Mouse (Mus musculus) bone marrow, adult 2 months (tissue): Measurements from ENCODE around the gene Sdhaf3. TPM values are rescaled to one million over a fixed set of nuclear protein-coding genes. Genes with fewer than 3 reads are reported as not detected.

Source experiments
- H3K27ac ChIP-seq: fragments of 200-500 bp; 2 replicates; pipeline ENCODE4 v1.5.1; 2012; ENCODE audit warnings: low read depth, mild to moderate bottlenecking, control low read depth, inconsistent platforms, low read length; ENCODE audit not compliant: control insufficient read depth, poor library complexity, insufficient read depth
- H3K4me1 ChIP-seq: fragments of 200-500 bp; 2 replicates; pipeline ENCODE4 v1.6.1; 2011; ENCODE audit warnings: low read length; ENCODE audit not compliant: control insufficient read depth, insufficient read depth
- H3K4me3 ChIP-seq: fragments of 200-500 bp; replicated peaks from 2 replicates; pipeline ENCODE3; 2011; ENCODE audit warnings: mild to moderate bottlenecking, low read depth, low read length, control low read depth; ENCODE audit not compliant: control insufficient read depth
- CTCF ChIP-seq: fragments of 200-500 bp; IDR thresholded peaks from 2 replicates; pipeline ENCODE4 v1.5.1; 2011; ENCODE audit warnings: low read length, control low read depth; ENCODE audit not compliant: control insufficient read depth, insufficient read depth
- POLR2A ChIP-seq: fragments of 200-500 bp; IDR thresholded peaks from 2 replicates; pipeline ENCODE4 v1.6.1; 2011; ENCODE audit warnings: low read depth, mild to moderate bottlenecking, control low read depth, low read length, borderline replicate concordance; ENCODE audit not compliant: control insufficient read depth
- WGBS: fragments of 180-500 bp; shearing (Covaris S2); methylation state at CpG from one replicate; pipeline ENCODE4 v1.1.7; 2018; 5-methylcytosine and 5-hydroxymethylcytosine counted together
- polyA plus RNA-seq: library from polyadenylated mRNA; stranded (reverse); fragments of >200 nt; gene quantifications from 2 replicates; pipeline ENCODE4 v1.2.4, GENCODE M21; 2011; ENCODE audit warnings: low replicate concordance; ENCODE audit not compliant: missing spikeins, insufficient read depth, insufficient read length

Sdhaf3 gene
- polyA plus RNA-seq, 1 experiment, result 4.1 TPM

GRCm38 (mm10) chr6:7004005-7004404 lies 48.2 kb downstream of the Sdhaf3 start:
- H3K4me3 ChIP-seq, result no peak overlapping the region
- 59% methylated on average over 2 of the region's 2 CpGs for WGBS
- no peak for TF ChIP-seq POLR2A
- no peak for TF ChIP-seq CTCF
- no peaks in the 10 kb centered on the region for H3K4me1 ChIP-seq
- H3K27ac ChIP-seq, result no peak overlapping the region

- no peak overlapping the region for H3K27ac ChIP-seq
- 83% methylated on average over 6 of the region's 6 CpGs for WGBS
- H3K4me3 ChIP-seq, result no peak overlapping the region
- TF ChIP-seq POLR2A, result no peak
- no peak for TF ChIP-seq CTCF
- no peaks in the 10 kb centered on the region for H3K4me1 ChIP-seq
Observed at GRCm38 (mm10) chr6:7038087-7038486, 82.3 kb downstream of the Sdhaf3 start.

GRCm38 (mm10) chr6:7038835-7039234 lies 83.0 kb downstream of the Sdhaf3 start:
- WGBS, result 83% methylated on average over 5 of the region's 5 CpGs
- H3K27ac ChIP-seq, result no peak overlapping the region

GRCm38 (mm10) chr6:7041912-7042311 lies 86.1 kb downstream of the Sdhaf3 start:
- Histone ChIP-seq H3K4me3 (no peak overlapping the region), H3K27ac (no peak overlapping the region), H3K4me1 (no peaks in the 10 kb centered on the region)
- WGBS, result 65% methylated on average over 1 of the region's 1 CpGs
- no peak for TF ChIP-seq CTCF
- TF ChIP-seq POLR2A, result no peak

More at GRCm38 (mm10) chr6:7038835-7039234, 83.0 kb downstream of the Sdhaf3 start:
- no peak for TF ChIP-seq POLR2A
- no peak for TF ChIP-seq CTCF
- no peaks in the 10 kb centered on the region for H3K4me1 ChIP-seq
- no peak overlapping the region for H3K4me3 ChIP-seq

GRCm38 (mm10) chr6:7062819-7063218 lies 107.0 kb downstream of the Sdhaf3 start:
- H3K4me1 ChIP-seq, result no peaks in the 10 kb centered on the region
- no peak overlapping the region for H3K4me3 ChIP-seq
- no peak overlapping the region for H3K27ac ChIP-seq
- TF ChIP-seq POLR2A, result no peak
- no peak for TF ChIP-seq CTCF
- 88% methylated on average over 3 of the region's 3 CpGs for WGBS

GRCm38 (mm10) chr6:7068782-7069181 lies 113.0 kb downstream of the Sdhaf3 start:
- Histone ChIP-seq H3K4me3 (no peak overlapping the region), H3K27ac (no peak overlapping the region), H3K4me1 (no peaks in the 10 kb centered on the region)
- TF ChIP-seq CTCF (no peak), POLR2A (no peak)
- 67% methylated on average over 3 of the region's 3 CpGs for WGBS

GRCm38 (mm10) chr6:7069463-7069862 lies 113.7 kb downstream of the Sdhaf3 start:
- Histone ChIP-seq H3K4me3 (no peak overlapping the region), H3K4me1 (no peaks in the 10 kb centered on the region), H3K27ac (no peak overlapping the region)
- TF ChIP-seq POLR2A (no peak), CTCF (no peak)
- WGBS, result 77% methylated on average over 2 of the region's 2 CpGs

GRCm38 (mm10) chr6:7082054-7082453 lies 126.2 kb downstream of the Sdhaf3 start:
- 71% methylated on average over 3 of the region's 3 CpGs for WGBS
- TF ChIP-seq POLR2A, result no peak
- TF ChIP-seq CTCF, result no peak
- H3K4me1 ChIP-seq, result no peaks in the 10 kb centered on the region
- H3K27ac ChIP-seq, result no peak overlapping the region
- H3K4me3 ChIP-seq, result no peak overlapping the region

- WGBS, result 79% methylated on average over 5 of the region's 5 CpGs
- TF ChIP-seq POLR2A (no peak), CTCF (no peak)
- no peak overlapping the region for H3K27ac ChIP-seq
- H3K4me3 ChIP-seq, result no peak overlapping the region
- H3K4me1 ChIP-seq, result no peaks in the 10 kb centered on the region
Observed at GRCm38 (mm10) chr6:7082467-7083259, 126.9 kb downstream of the Sdhaf3 start.
